Mouse (Mus musculus): ENCODE results near the gene Vwa2. TPM values are rescaled to one million over a fixed set of nuclear protein-coding genes. Genes with fewer than 3 reads are reported as not detected.
A peak's percentile ranks its signal among the peaks of the same experiment; 100 is the strongest.

Vwa2 gene
- polyA plus RNA-seq, 1 experiment = 0.08 TPM

GRCm38 (mm10) chr19:56955568-56956513, 81.8 kb downstream of the Vwa2 start:
- Histone ChIP-seq H3K4me3 (no peak overlapping the region), H3K27me3 (ENCODE audit: control insufficient read depth, insufficient read depth, insufficient read length) (no peaks in the 10 kb centered on the region), H3ac (ENCODE audit: control insufficient read depth, insufficient read length) (no peak overlapping the region), H3K79me2 (ENCODE audit: control insufficient read depth, insufficient read depth) (no peaks in the 10 kb centered on the region), H3K4me2 (ENCODE audit: low read depth) (no peak overlapping the region), H3K36me3 (ENCODE audit: control insufficient read depth, insufficient read depth) (no peaks in the 10 kb centered on the region)
- TF ChIP-seq REST (IDR thresholded peaks at IDR 0.05; ENCODE audit: insufficient read depth, insufficient read length) (no peak), USF1 (IDR thresholded peaks at IDR 0.05; ENCODE audit: low read depth) (no peak), E2F4 (IDR thresholded peaks at IDR 0.05; ENCODE audit: insufficient read depth) (no peak), MAX (IDR thresholded peaks at IDR 0.05; ENCODE audit: low read depth) (no peak), POLR2AphosphoS2 (IDR thresholded peaks at IDR 0.05; ENCODE audit: insufficient read length, low read depth) (no peak), MYOD1 (IDR thresholded peaks at IDR 0.05; ENCODE audit: control insufficient read depth in 1 of 3, insufficient read length in 2 of 3, low read depth in 2 of 3) (no peak), CEBPB (IDR thresholded peaks at IDR 0.05; ENCODE audit: insufficient read depth, poor library complexity, severe bottlenecking) (no peak), TCF12 (IDR thresholded peaks at IDR 0.05; ENCODE audit: insufficient read depth, poor library complexity, severe bottlenecking) (no peak), MYOG (IDR thresholded peaks at IDR 0.05; ENCODE audit: control insufficient read depth in 1 of 3, insufficient read depth in 1 of 3, insufficient read length in 2 of 3, low read depth in 2 of 3) (no peak), POLR2A (IDR thresholded peaks at IDR 0.05; ENCODE audit: insufficient read length, low read depth) (no peak), SRF (IDR thresholded peaks at IDR 0.05; ENCODE audit: control insufficient read depth, insufficient read length, low read depth) (no peak), TCF3 (IDR thresholded peaks at IDR 0.05; ENCODE audit: insufficient read length, low read depth) (no peak)

GRCm38 (mm10) chr19:56958011-56958410, 84.0 kb downstream of the Vwa2 start:
- Histone ChIP-seq H3K79me2 (ENCODE audit: control insufficient read depth, insufficient read depth) (no peaks in the 10 kb centered on the region), H3K36me3 (ENCODE audit: control insufficient read depth, insufficient read depth) (no peaks in the 10 kb centered on the region), H3ac (ENCODE audit: control insufficient read depth, insufficient read length) (no peak overlapping the region), H3K4me3 (no peak overlapping the region), H3K27me3 (ENCODE audit: control insufficient read depth, insufficient read depth, insufficient read length) (no peaks in the 10 kb centered on the region), H3K4me2 (ENCODE audit: low read depth) (no peak overlapping the region)
- TF ChIP-seq E2F4 (IDR thresholded peaks at IDR 0.05; ENCODE audit: insufficient read depth) = no peak
- no peak for TF ChIP-seq REST (IDR thresholded peaks at IDR 0.05; ENCODE audit: insufficient read depth, insufficient read length)
- TF ChIP-seq POLR2AphosphoS2 (IDR thresholded peaks at IDR 0.05; ENCODE audit: insufficient read length, low read depth) = no peak
- no peak for TF ChIP-seq MYOG (IDR thresholded peaks at IDR 0.05; ENCODE audit: control insufficient read depth in 1 of 3, insufficient read depth in 1 of 3, insufficient read length in 2 of 3, low read depth in 2 of 3)
- TF ChIP-seq TCF12 (IDR thresholded peaks at IDR 0.05; ENCODE audit: insufficient read depth, poor library complexity, severe bottlenecking) = no peak

DNA sequence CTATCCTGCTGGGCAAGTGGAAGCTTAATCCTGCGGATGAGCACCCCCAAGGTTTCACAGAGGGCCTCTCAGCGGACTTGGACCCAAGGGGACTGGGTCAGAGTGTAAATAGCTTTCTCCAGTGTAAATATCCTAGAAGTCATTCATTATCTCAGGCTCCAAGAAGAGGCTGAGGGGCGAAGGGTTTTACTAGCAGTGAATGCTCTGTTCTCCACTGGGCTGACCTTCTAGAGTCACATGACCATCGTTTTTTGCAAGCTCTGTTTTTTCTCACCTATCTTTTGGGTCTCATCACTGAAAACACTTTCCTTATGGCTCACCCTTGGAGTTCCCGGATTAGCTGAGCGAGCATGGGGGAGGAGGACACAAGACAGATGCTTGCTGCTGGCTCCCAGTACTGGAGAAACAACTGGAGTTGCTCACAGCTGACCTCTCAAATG, 84.6 kb downstream of the Vwa2 start:
- Histone ChIP-seq H3K4me3 (no peak overlapping the region), H3K79me2 (ENCODE audit: control insufficient read depth, insufficient read depth) (no peaks in the 10 kb centered on the region), H3K27me3 (ENCODE audit: control insufficient read depth, insufficient read depth, insufficient read length) (no peaks in the 10 kb centered on the region), H3ac (ENCODE audit: control insufficient read depth, insufficient read length) (no peak overlapping the region), H3K4me2 (ENCODE audit: low read depth) (peak overlapping the region; percentile 2), H3K36me3 (ENCODE audit: control insufficient read depth, insufficient read depth) (no peaks in the 10 kb centered on the region)
- TF ChIP-seq TCF12 (IDR thresholded peaks at IDR 0.05; ENCODE audit: insufficient read depth, poor library complexity, severe bottlenecking) = no peak
- TF ChIP-seq POLR2AphosphoS2 (IDR thresholded peaks at IDR 0.05; ENCODE audit: insufficient read length, low read depth) = no peak
- TF ChIP-seq MYOG (IDR thresholded peaks at IDR 0.05; ENCODE audit: control insufficient read depth in 1 of 3, insufficient read depth in 1 of 3, insufficient read length in 2 of 3, low read depth in 2 of 3) = no peak
- TF ChIP-seq SRF (IDR thresholded peaks at IDR 0.05; ENCODE audit: control insufficient read depth, insufficient read length, low read depth) = no peak
- no peak for TF ChIP-seq CEBPB (IDR thresholded peaks at IDR 0.05; ENCODE audit: insufficient read depth, poor library complexity, severe bottlenecking)
- TF ChIP-seq MYOD1 (IDR thresholded peaks at IDR 0.05; ENCODE audit: control insufficient read depth in 1 of 3, insufficient read length in 2 of 3, low read depth in 2 of 3) = no peak
- no peak for TF ChIP-seq TCF3 (IDR thresholded peaks at IDR 0.05; ENCODE audit: insufficient read length, low read depth)
- TF ChIP-seq MAX (IDR thresholded peaks at IDR 0.05; ENCODE audit: low read depth) = no peak
- no peak for TF ChIP-seq REST (IDR thresholded peaks at IDR 0.05; ENCODE audit: insufficient read depth, insufficient read length)
- TF ChIP-seq E2F4 (IDR thresholded peaks at IDR 0.05; ENCODE audit: insufficient read depth) = no peak
- no peak for TF ChIP-seq USF1 (IDR thresholded peaks at IDR 0.05; ENCODE audit: low read depth)
- TF ChIP-seq POLR2A (IDR thresholded peaks at IDR 0.05; ENCODE audit: insufficient read length, low read depth) = no peak

- Histone ChIP-seq H3K27me3 (ENCODE audit: control insufficient read depth, insufficient read depth, insufficient read length) (no peaks in the 10 kb centered on the region), H3K4me2 (ENCODE audit: low read depth) (peak overlapping the region; percentile 25), H3K36me3 (ENCODE audit: control insufficient read depth, insufficient read depth) (no peaks in the 10 kb centered on the region), H3K79me2 (ENCODE audit: control insufficient read depth, insufficient read depth) (no peaks in the 10 kb centered on the region), H3K4me3 (no peak overlapping the region), H3ac (ENCODE audit: control insufficient read depth, insufficient read length) (no peak overlapping the region)
- TF ChIP-seq MYOG (IDR thresholded peaks at IDR 0.05; ENCODE audit: control insufficient read depth in 1 of 3, insufficient read depth in 1 of 3, insufficient read length in 2 of 3, low read depth in 2 of 3) = no peak
- no peak for TF ChIP-seq POLR2A (IDR thresholded peaks at IDR 0.05; ENCODE audit: insufficient read length, low read depth)
- no peak for TF ChIP-seq TCF3 (IDR thresholded peaks at IDR 0.05; ENCODE audit: insufficient read length, low read depth)
- TF ChIP-seq TCF12 (IDR thresholded peaks at IDR 0.05; ENCODE audit: insufficient read depth, poor library complexity, severe bottlenecking) = no peak
- TF ChIP-seq E2F4 (IDR thresholded peaks at IDR 0.05; ENCODE audit: insufficient read depth) = no peak
- TF ChIP-seq SRF (IDR thresholded peaks at IDR 0.05; ENCODE audit: control insufficient read depth, insufficient read length, low read depth) = no peak
- no peak for TF ChIP-seq CEBPB (IDR thresholded peaks at IDR 0.05; ENCODE audit: insufficient read depth, poor library complexity, severe bottlenecking)
- TF ChIP-seq POLR2AphosphoS2 (IDR thresholded peaks at IDR 0.05; ENCODE audit: insufficient read length, low read depth) = no peak
Observed at GRCm38 (mm10) chr19:56959057-56959456, 85.0 kb downstream of the Vwa2 start.

Measured in myocyte (in vitro differentiated cells).